Mouse (Mus musculus) limb, embryonic 13.5 days (tissue): ENCODE data around the gene Slc8a3. TPM values are rescaled to one million over a fixed set of nuclear protein-coding genes. Genes with fewer than 3 reads are reported as not detected.

Experiments
- ATAC-seq: fragments of 200-750 bp; cut with Nextera tagmentation; 2 replicates; pipeline ENCODE4 v1.8.0; 2017; ENCODE audit warnings: low read depth, moderate number of reproducible peaks, moderate TSS enrichment; ENCODE audit not compliant: low FRiP score
- H3K27ac ChIP-seq: fragments of 300-500 bp; sonication (generic); 2 replicates; pipeline ENCODE4 v1.5.1; 2015; ENCODE audit warnings: inconsistent platforms, mild to moderate bottlenecking, moderate library complexity
- H3K27me3 ChIP-seq: fragments of 300-500 bp; sonication (generic); 2 replicates; pipeline ENCODE4 v1.6.1; 2015; ENCODE audit warnings: mild to moderate bottlenecking, inconsistent platforms
- H3K36me3 ChIP-seq: fragments of 300-500 bp; sonication (generic); 2 replicates; pipeline ENCODE4 v1.6.1; 2015; ENCODE audit warnings: inconsistent platforms, mild to moderate bottlenecking, moderate library complexity
- H3K4me1 ChIP-seq: fragments of 300-500 bp; sonication (generic); 2 replicates; pipeline ENCODE4 v1.6.1; 2015; ENCODE audit warnings: inconsistent platforms
- H3K4me2 ChIP-seq: fragments of 300-500 bp; sonication (generic); replicated peaks from 2 replicates; pipeline ENCODE4 v1.6.1; 2015; ENCODE audit warnings: inconsistent platforms, mild to moderate bottlenecking, moderate library complexity
- H3K4me3 ChIP-seq: fragments of 300-500 bp; sonication (generic); 2 replicates; pipeline ENCODE4 v1.5.1; 2015; ENCODE audit warnings: moderate library complexity, mild to moderate bottlenecking, inconsistent platforms
- H3K9ac ChIP-seq: fragments of 300-500 bp; sonication (generic); 2 replicates; pipeline ENCODE4 v1.6.1; 2015; ENCODE audit warnings: mild to moderate bottlenecking, inconsistent platforms
- H3K9me3 ChIP-seq: fragments of 300-500 bp; sonication (generic); 2 replicates; pipeline ENCODE4 v1.6.1; 2016; ENCODE audit warnings: inconsistent platforms
- WGBS: fragments of 180-500 bp; shearing (Covaris S2); methylation state at CpG from one replicate; pipeline ENCODE4 v1.1.7; 2015; 5-methylcytosine and 5-hydroxymethylcytosine counted together
- polyA plus RNA-seq: library from polyadenylated mRNA; unstranded; fragments of >200 nt; fragmentation: Nextera tagmentation; extraction: Ambion mirVana; gene quantifications from 2 replicates; pipeline ENCODE4 v1.2.1, GENCODE M21; 2015

Slc8a3 gene
- polyA plus RNA-seq, 1 experiment from 2014 or later, result 1.5 TPM

GRCm38 (mm10) chr12:81197468-81198075 is 135.4 kb downstream of the Slc8a3 start:
- H3K27me3 ChIP-seq, result no peaks in the 10 kb centered on the region
- no peak overlapping the region for H3K27ac ChIP-seq
- H3K4me1 ChIP-seq, result no peaks in the 10 kb centered on the region
- no peak overlapping the region for H3K4me3 ChIP-seq
- H3K9me3 ChIP-seq, result no peaks in the 10 kb centered on the region
- no peaks in the 10 kb centered on the region for H3K36me3 ChIP-seq
- WGBS, result 80% methylated on average over 5 of the region's 5 CpGs
- H3K9ac ChIP-seq, result no peak overlapping the region
- no peak for ATAC-seq
- H3K4me2 ChIP-seq, result no peak overlapping the region

DNA sequence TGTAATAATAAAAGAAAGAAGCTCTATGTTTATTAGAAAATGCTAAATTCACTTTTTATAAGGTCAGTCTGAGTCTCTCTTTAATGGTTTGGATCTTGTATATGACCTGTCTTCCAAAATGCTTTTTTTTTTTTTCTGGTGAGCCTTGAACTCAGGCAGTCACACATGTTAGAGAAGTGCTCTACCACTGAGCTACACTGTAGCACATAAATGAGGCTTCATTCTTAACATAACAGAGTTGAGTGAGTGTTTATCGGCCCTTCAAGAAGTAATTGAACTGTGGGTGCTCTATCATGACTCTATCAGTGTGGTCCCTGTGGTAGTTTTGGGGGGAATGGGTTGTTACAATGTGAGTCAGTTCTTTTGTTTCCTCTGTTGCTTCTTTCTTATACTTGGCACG is 139.0 kb downstream of the Slc8a3 start:
- H3K9me3 ChIP-seq, result no peaks in the 10 kb centered on the region
- no peaks in the 10 kb centered on the region for H3K4me1 ChIP-seq
- no peaks in the 10 kb centered on the region for H3K36me3 ChIP-seq
- H3K4me2 ChIP-seq, result no peak overlapping the region
- no peak overlapping the region for H3K4me3 ChIP-seq
- H3K27me3 ChIP-seq, result no peaks in the 10 kb centered on the region
- WGBS, result 81% methylated on average over 2 of the region's 2 CpGs
- no peak for ATAC-seq
- H3K9ac ChIP-seq, result no peak overlapping the region
- no peak overlapping the region for H3K27ac ChIP-seq

DNA sequence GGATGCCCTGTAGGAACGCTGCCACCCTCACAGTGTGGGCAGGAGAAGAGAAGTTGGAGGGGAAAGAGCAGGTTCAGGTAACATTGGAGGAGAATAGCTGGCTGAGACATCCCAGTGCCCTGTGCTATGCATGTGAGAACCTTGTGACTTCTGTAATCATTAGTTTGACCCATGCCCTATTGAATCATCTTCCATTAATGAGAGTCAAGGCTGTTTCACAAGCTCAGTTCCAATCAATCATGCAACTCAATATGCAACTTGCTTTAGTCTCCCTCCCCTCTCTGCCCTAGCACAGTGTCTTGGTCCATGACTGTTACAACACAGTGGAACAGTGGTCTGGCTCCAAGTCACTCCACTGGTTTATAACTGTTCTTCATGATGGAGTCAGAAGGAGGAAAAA is 143.3 kb downstream of the Slc8a3 start:
- no peaks in the 10 kb centered on the region for H3K9me3 ChIP-seq
- ATAC-seq, result no peak
- no peak overlapping the region for H3K4me2 ChIP-seq
- H3K27ac ChIP-seq, result no peak overlapping the region
- WGBS, result 83% methylated on average over 1 of the region's 1 CpGs
- no peaks in the 10 kb centered on the region for H3K4me1 ChIP-seq
- no peak overlapping the region for H3K4me3 ChIP-seq
- H3K9ac ChIP-seq, result no peak overlapping the region
- no peaks in the 10 kb centered on the region for H3K36me3 ChIP-seq
- no peaks in the 10 kb centered on the region for H3K27me3 ChIP-seq

DNA sequence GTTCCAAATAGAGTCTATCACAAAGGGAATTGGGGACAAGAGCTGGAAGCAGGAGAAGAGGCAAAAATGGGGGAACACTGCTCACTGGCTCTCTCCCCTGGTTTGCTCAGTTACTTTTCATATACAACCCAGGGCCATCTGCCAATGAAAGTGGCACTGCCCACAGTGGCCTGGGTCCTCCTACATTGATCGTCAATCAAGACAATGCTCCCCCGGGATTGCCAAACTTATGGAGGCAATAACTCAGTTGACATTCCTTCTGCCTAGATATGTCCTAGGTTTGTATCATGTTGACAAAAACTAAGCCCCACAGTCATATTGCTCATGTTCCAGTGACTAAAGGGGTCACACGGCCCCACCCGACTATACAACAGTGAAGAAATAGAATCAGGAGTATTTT is 144.0 kb downstream of the Slc8a3 start:
- Histone ChIP-seq H3K4me3 (no peak overlapping the region), H3K9me3 (no peaks in the 10 kb centered on the region), H3K27ac (no peak overlapping the region), H3K4me2 (no peak overlapping the region), H3K36me3 (no peaks in the 10 kb centered on the region), H3K9ac (no peak overlapping the region), H3K27me3 (no peaks in the 10 kb centered on the region), H3K4me1 (no peaks in the 10 kb centered on the region)
- no peak for ATAC-seq
- WGBS, result 91% methylated on average over 4 of the region's 4 CpGs

DNA sequence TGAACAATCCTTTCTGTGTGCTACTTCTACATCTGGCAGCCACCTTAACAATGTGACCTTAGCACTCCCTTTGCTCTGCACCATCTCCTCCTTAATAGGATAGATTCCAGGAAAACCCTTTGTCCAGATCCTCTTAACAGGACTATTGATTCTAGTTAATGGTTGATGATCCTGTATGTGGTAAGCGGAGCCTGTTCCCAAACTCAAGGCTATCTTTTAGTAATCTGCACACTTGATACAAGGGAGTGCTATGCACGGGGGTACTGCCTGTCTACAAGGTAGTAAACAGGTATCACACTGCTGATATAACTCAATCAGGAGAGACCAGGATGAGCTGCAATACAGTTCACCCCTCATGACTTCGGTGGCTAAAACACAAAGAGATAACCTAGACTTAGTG is 144.6 kb downstream of the Slc8a3 start:
- no peaks in the 10 kb centered on the region for H3K27me3 ChIP-seq
- 80% methylated on average over 3 of the region's 3 CpGs for WGBS

DNA sequence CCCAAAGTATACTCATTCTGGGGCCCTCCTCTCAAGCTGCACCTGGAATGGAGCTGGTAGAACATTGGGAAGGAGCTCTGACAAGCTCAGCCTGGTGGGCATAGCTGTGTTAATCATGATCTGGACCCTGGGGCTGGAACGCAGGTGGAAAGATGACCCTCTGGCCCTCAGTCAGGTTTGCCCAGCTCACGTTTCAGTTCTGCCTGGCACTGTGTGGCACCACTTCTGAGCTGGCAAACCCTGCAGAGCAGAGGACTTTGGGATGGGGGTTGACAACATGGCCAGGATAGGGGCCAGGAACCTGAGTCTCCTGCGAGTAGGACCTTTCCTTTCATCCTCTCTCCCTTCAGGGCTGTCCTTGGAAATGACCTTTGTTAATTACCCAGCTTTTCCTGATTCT is 146.3 kb downstream of the Slc8a3 start:
- H3K9me3 ChIP-seq, result no peaks in the 10 kb centered on the region
- H3K9ac ChIP-seq, result no peak overlapping the region
- H3K4me1 ChIP-seq, result no peaks in the 10 kb centered on the region
- H3K4me3 ChIP-seq, result no peak overlapping the region
- no peaks in the 10 kb centered on the region for H3K27me3 ChIP-seq
- no peaks in the 10 kb centered on the region for H3K36me3 ChIP-seq
- 85% methylated on average over 3 of the region's 3 CpGs for WGBS
- no peak overlapping the region for H3K27ac ChIP-seq
- H3K4me2 ChIP-seq, result no peak overlapping the region
- no peak for ATAC-seq

More for the DNA sequence above, 144.6 kb downstream of the Slc8a3 start:
- no peak for ATAC-seq
- Histone ChIP-seq H3K36me3 (no peaks in the 10 kb centered on the region), H3K9ac (no peak overlapping the region), H3K4me2 (no peak overlapping the region), H3K9me3 (no peaks in the 10 kb centered on the region), H3K4me1 (no peaks in the 10 kb centered on the region), H3K4me3 (no peak overlapping the region), H3K27ac (no peak overlapping the region)

DNA sequence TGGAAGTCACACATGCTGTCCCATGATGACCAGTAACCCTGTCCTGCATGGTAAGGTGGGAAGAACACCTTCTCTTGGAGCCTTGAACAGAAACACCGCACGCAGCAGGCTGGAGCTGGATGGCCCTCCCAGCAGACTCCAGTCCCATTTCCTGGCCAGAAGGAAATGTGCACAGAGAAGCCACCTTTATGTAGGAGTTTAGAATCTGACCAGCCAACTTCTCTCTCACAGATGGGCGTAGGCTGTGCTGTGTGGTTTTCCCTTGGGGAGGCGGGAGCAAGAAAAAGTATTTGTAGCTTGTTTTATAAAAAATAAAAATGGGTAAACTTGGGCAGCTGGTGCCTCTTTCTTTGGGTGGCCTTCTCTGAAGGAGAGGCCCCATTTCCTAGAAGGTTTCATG is 146.9 kb downstream of the Slc8a3 start:
- no peak for ATAC-seq
- 88% methylated on average over 4 of the region's 4 CpGs for WGBS
- H3K9me3 ChIP-seq, result no peaks in the 10 kb centered on the region
- H3K9ac ChIP-seq, result no peak overlapping the region
- no peak overlapping the region for H3K27ac ChIP-seq
- no peaks in the 10 kb centered on the region for H3K36me3 ChIP-seq
- H3K4me1 ChIP-seq, result no peaks in the 10 kb centered on the region
- no peak overlapping the region for H3K4me3 ChIP-seq
- H3K27me3 ChIP-seq, result no peaks in the 10 kb centered on the region
- no peak overlapping the region for H3K4me2 ChIP-seq

- H3K4me2 ChIP-seq, result no peak overlapping the region
- H3K36me3 ChIP-seq, result no peaks in the 10 kb centered on the region
- H3K4me3 ChIP-seq, result no peak overlapping the region
- H3K4me1 ChIP-seq, result no peaks in the 10 kb centered on the region
- 81% methylated on average over 2 of the region's 2 CpGs for WGBS
- no peak for ATAC-seq
- H3K27ac ChIP-seq, result no peak overlapping the region
- no peaks in the 10 kb centered on the region for H3K9me3 ChIP-seq
- no peaks in the 10 kb centered on the region for H3K27me3 ChIP-seq
- no peak overlapping the region for H3K9ac ChIP-seq
Measured at GRCm38 (mm10) chr12:81184967-81185366, 148.0 kb downstream of the Slc8a3 start.

- 54% methylated on average over 3 of the region's 3 CpGs for WGBS
- Histone ChIP-seq H3K9ac (no peak overlapping the region), H3K27ac (no peak overlapping the region), H3K27me3 (no peaks in the 10 kb centered on the region), H3K4me3 (no peak overlapping the region), H3K4me2 (no peak overlapping the region), H3K9me3 (no peaks in the 10 kb centered on the region), H3K36me3 (no peaks in the 10 kb centered on the region), H3K4me1 (no peaks in the 10 kb centered on the region)
- ATAC-seq, result peak; percentile 59; the same call in 1 of the 2 replicates
Measured at GRCm38 (mm10) chr12:81182073-81182472, 150.9 kb downstream of the Slc8a3 start.

DNA sequence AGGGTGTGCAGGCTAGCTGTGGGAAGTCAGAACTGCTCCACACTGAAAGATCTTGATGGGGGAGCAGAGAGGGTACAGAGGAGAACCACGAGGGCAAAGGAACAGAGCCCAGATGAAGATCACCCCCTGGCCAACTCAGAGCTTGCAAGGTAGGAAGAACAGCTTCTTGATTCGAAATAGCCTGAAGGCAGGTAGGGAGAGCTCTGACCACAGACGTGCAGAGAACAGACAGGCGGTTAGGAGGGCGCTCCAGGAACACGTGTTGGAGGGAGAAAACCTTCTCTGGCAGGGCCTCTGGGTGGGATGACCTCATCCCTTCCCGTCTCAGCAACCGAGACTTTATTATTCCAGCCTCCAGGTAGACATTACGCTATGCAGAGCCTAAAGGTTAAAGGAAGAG is 157.7 kb downstream of the Slc8a3 start:
- Histone ChIP-seq H3K27me3 (no peaks in the 10 kb centered on the region), H3K4me1 (no peaks in the 10 kb centered on the region), H3K27ac (no peak overlapping the region), H3K9ac (no peak overlapping the region), H3K9me3 (no peaks in the 10 kb centered on the region), H3K36me3 (no peaks in the 10 kb centered on the region), H3K4me2 (no peak overlapping the region), H3K4me3 (no peak overlapping the region)
- no peak for ATAC-seq
- WGBS, result 46% methylated on average over 9 of the region's 9 CpGs

- Histone ChIP-seq H3K36me3 (no peaks in the 10 kb centered on the region), H3K4me1 (no peaks in the 10 kb centered on the region), H3K27ac (no peak overlapping the region), H3K9ac (no peak overlapping the region), H3K4me2 (no peak overlapping the region), H3K4me3 (no peak overlapping the region), H3K9me3 (no peaks in the 10 kb centered on the region), H3K27me3 (no peaks in the 10 kb centered on the region)
- whole genome bisulfite sequencing, result 91% methylated on average over 4 of the region's 4 CpGs
- no peak for ATAC-seq
Measured at GRCm38 (mm10) chr12:81173893-81174292, 159.1 kb downstream of the Slc8a3 start.

DNA sequence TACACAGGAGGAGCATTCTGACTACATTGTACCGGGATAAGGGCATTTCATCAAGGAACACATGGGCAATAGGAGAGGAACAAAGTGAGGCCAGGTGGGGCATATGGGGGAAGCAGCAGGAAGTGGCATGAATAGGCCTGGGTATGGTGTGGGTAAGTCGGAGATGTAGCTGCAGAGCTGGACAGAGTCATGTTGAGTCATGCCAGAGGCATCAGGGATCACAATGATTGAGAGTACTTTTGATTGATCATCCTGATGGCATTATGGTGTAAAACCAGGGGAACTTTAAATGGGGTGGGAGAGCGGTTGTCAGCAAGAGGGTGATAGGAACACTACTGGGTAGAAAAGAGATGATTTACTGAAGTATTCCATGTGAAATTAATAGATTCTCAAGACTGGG is 160.0 kb downstream of the Slc8a3 start:
- no peak for ATAC-seq
- Histone ChIP-seq H3K4me2 (no peak overlapping the region), H3K9ac (no peak overlapping the region), H3K27ac (no peak overlapping the region), H3K36me3 (no peaks in the 10 kb centered on the region), H3K4me3 (no peak overlapping the region), H3K9me3 (no peaks in the 10 kb centered on the region), H3K4me1 (no peaks in the 10 kb centered on the region), H3K27me3 (no peaks in the 10 kb centered on the region; the same call in 1 of the 2 replicates)
- WGBS, result 88% methylated on average over 3 of the region's 3 CpGs

- no peak for ATAC-seq
- H3K27me3 ChIP-seq, result peaks cover 8% of the 10 kb centered on the region
- WGBS, result 75% methylated on average over 2 of the region's 2 CpGs
- H3K27ac ChIP-seq, result no peak overlapping the region
- no peaks in the 10 kb centered on the region for H3K9me3 ChIP-seq
- H3K36me3 ChIP-seq, result no peaks in the 10 kb centered on the region
- H3K4me1 ChIP-seq, result peaks cover 8% of the 10 kb centered on the region
- no peak overlapping the region for H3K4me3 ChIP-seq
- H3K9ac ChIP-seq, result no peak overlapping the region
- no peak overlapping the region for H3K4me2 ChIP-seq
Measured at GRCm38 (mm10) chr12:81170076-81170475, 162.9 kb downstream of the Slc8a3 start.
